Mouse (Mus musculus) testis, adult 2 months (tissue): Measurements from ENCODE around the gene Kif20b.

Experiments
- CTCF ChIP-seq: fragments of 200-500 bp; IDR thresholded peaks from 2 replicates; pipeline ENCODE4 v1.5.1; 2012; ENCODE audit warnings: low read depth, mild to moderate bottlenecking, inconsistent platforms, low read length, moderate library complexity; ENCODE audit not compliant: control insufficient read depth, insufficient read depth, insufficient replicate concordance
- POLR2A ChIP-seq: fragments of 200-500 bp; IDR thresholded peaks from 2 replicates; pipeline ENCODE4 v1.6.1; 2012; ENCODE audit warnings: low read depth, mild to moderate bottlenecking, inconsistent platforms, low read length, moderate library complexity; ENCODE audit not compliant: control insufficient read depth

- TF ChIP-seq CTCF (no peak), POLR2A (no peak)
These were observed 45.5 kb upstream of the Kif20b start for GRCm38 (mm10) chr19:34876676-34877075.
